Mouse (Mus musculus) forebrain, postnatal 0 days (tissue): ENCODE measurements around the gene Lgr4. TPM values are rescaled to one million over a fixed set of nuclear protein-coding genes. Genes with fewer than 3 reads are reported as not detected.

ENCODE experiments used
- ATAC-seq: fragments of 200-750 bp; cut with Nextera tagmentation; 2 replicates; pipeline ENCODE4 v1.8.0; 2017; ENCODE audit warnings: mild to moderate bottlenecking, moderate library complexity
- DNase-seq: peaks from one replicate; pipeline ENCODE4 v3.0.0-alpha.2; 2015
- H3K27ac ChIP-seq: fragments of 300-500 bp; sonication (generic); 2 replicates; pipeline ENCODE4 v1.5.1; 2014; ENCODE audit warnings: low read depth, mild to moderate bottlenecking, antibody characterized with exemption, low read length, moderate library complexity, mixed read lengths
- H3K27me3 ChIP-seq: fragments of 300-500 bp; sonication (generic); 2 replicates; pipeline ENCODE4 v1.6.1; 2014; ENCODE audit warnings: mild to moderate bottlenecking, low read length, mixed read lengths; ENCODE audit not compliant: insufficient read depth
- H3K36me3 ChIP-seq: fragments of 300-500 bp; sonication (generic); 2 replicates; pipeline ENCODE4 v1.6.1; 2014; ENCODE audit warnings: mild to moderate bottlenecking, moderate library complexity; ENCODE audit not compliant: insufficient read depth
- H3K4me1 ChIP-seq: fragments of 300-500 bp; sonication (generic); 2 replicates; pipeline ENCODE4 v1.6.1; 2014; ENCODE audit warnings: antibody characterized with exemption; ENCODE audit not compliant: insufficient read depth
- H3K4me2 ChIP-seq: fragments of 300-500 bp; sonication (generic); 2 replicates; pipeline ENCODE4 v1.6.1; 2014; ENCODE audit warnings: low read depth, mild to moderate bottlenecking, moderate library complexity
- H3K4me3 ChIP-seq: fragments of 300-500 bp; sonication (generic); 2 replicates; pipeline ENCODE4 v1.5.1; 2014; ENCODE audit warnings: low read depth, low read length, mixed read lengths
- H3K9ac ChIP-seq: fragments of 300-500 bp; sonication (generic); 2 replicates; pipeline ENCODE4 v1.6.1; 2014; ENCODE audit warnings: mild to moderate bottlenecking
- H3K9me3 ChIP-seq: fragments of 300-500 bp; sonication (generic); 2 replicates; pipeline ENCODE4 v1.6.1; 2016; ENCODE audit warnings: low read length
- CTCF ChIP-seq: sonication (generic); IDR thresholded peaks from 2 replicates; pipeline ENCODE4 v1.5.1; 2016; ENCODE audit warnings: antibody characterized with exemption, control low read depth, low read depth
- WGBS: fragments of 180-500 bp; shearing (Covaris S2); extraction: QIAGEN DNeasy Blood & Tissue Kit; methylation state at CpG from one replicate; pipeline ENCODE4 v1.1.7; 2014; 5-methylcytosine and 5-hydroxymethylcytosine counted together
- polyA plus RNA-seq: library from polyadenylated mRNA; unstranded; fragments of >200 nt; fragmentation: Nextera tagmentation; extraction: Ambion mirVana; gene quantifications from 2 replicates; pipeline ENCODE4 v1.2.1, GENCODE M21; 2015
- total RNA-seq: library from RNA; depleted of rRNA; stranded (reverse); fragments of >200 nt; gene quantifications from 2 replicates; pipeline ENCODE4 v1.2.3, GENCODE M21; 2014

The Lgr4 gene
- total and polyA plus RNA-seq, 2 experiments from 2014 or later: 5.6 to 26.7 TPM

- Histone ChIP-seq H3K36me3 (no peaks in the 10 kb centered on the region), H3K27me3 (0 out of 2 replicates have a peak, but pooled peaks cover 5% of the 10 kb centered on the region), H3K9ac (no peak overlapping the region), H3K4me1 (no peaks in the 10 kb centered on the region), H3K4me2 (no peak overlapping the region), H3K4me3 (no peak overlapping the region), H3K9me3 (no peaks in the 10 kb centered on the region), H3K27ac (no peak overlapping the region)
- ATAC-seq: no peak
- TF ChIP-seq CTCF: no peak
- DNase-seq: no peak
Measured at GRCm38 (mm10) chr2:109993404-109993803, 76.0 kb downstream of the Lgr4 start.

GRCm38 (mm10) chr2:109995061-109995460 is 77.6 kb downstream of the Lgr4 start:
- Histone ChIP-seq H3K9me3 (no peaks in the 10 kb centered on the region), H3K9ac (no peak overlapping the region), H3K27ac (no peak overlapping the region), H3K4me1 (no peaks in the 10 kb centered on the region), H3K4me3 (no peak overlapping the region), H3K4me2 (no peak overlapping the region), H3K36me3 (no peaks in the 10 kb centered on the region), H3K27me3 (no peaks in the 10 kb centered on the region)
- 88% methylated on average over 2 of the region's 2 CpGs for WGBS
- ATAC-seq: no peak
- TF ChIP-seq CTCF: no peak
- no peak for DNase-seq

- H3K27me3 ChIP-seq: no peaks in the 10 kb centered on the region
- H3K4me1 ChIP-seq: no peaks in the 10 kb centered on the region
- no peak overlapping the region for H3K4me2 ChIP-seq
- DNase-seq (no peak), ATAC-seq (no peak)
- H3K36me3 ChIP-seq: no peaks in the 10 kb centered on the region
- H3K27ac ChIP-seq: no peak overlapping the region
- H3K9ac ChIP-seq: no peak overlapping the region
- no peaks in the 10 kb centered on the region for H3K9me3 ChIP-seq
- TF ChIP-seq CTCF: no peak
- WGBS: 72% methylated on average over 12 of the region's 12 CpGs
- no peak overlapping the region for H3K4me3 ChIP-seq
Measured at GRCm38 (mm10) chr2:109996411-109996810, 79.0 kb downstream of the Lgr4 start.

GRCm38 (mm10) chr2:110004668-110005067 is 87.2 kb downstream of the Lgr4 start:
- ATAC-seq: no peak
- DNase-seq: no peak
- no peak for TF ChIP-seq CTCF
- H3K27ac ChIP-seq: no peak overlapping the region
- 0 out of 2 replicates have a peak, but pooled peaks cover 3% of the 10 kb centered on the region for H3K36me3 ChIP-seq
- no peaks in the 10 kb centered on the region for H3K27me3 ChIP-seq
- 38% methylated on average over 1 of the region's 1 CpGs for WGBS
- no peaks in the 10 kb centered on the region for H3K4me1 ChIP-seq
- no peak overlapping the region for H3K9ac ChIP-seq
- H3K4me2 ChIP-seq: no peak overlapping the region
- no peak overlapping the region for H3K4me3 ChIP-seq
- no peaks in the 10 kb centered on the region for H3K9me3 ChIP-seq

- no peak overlapping the region for H3K9ac ChIP-seq
- H3K4me3 ChIP-seq: no peak overlapping the region
- H3K27ac ChIP-seq: no peak overlapping the region
- H3K4me2 ChIP-seq: no peak overlapping the region
- no peaks in the 10 kb centered on the region for H3K27me3 ChIP-seq
- peak; percentile 12 for DNase-seq
- H3K9me3 ChIP-seq: no peaks in the 10 kb centered on the region
- H3K36me3 ChIP-seq: 0 out of 2 replicates have a peak, but pooled peaks cover 3% of the 10 kb centered on the region
- no peak for ATAC-seq
- H3K4me1 ChIP-seq: no peaks in the 10 kb centered on the region
- WGBS: 63% methylated on average over 3 of the region's 3 CpGs
- TF ChIP-seq CTCF: no peak
Measured at GRCm38 (mm10) chr2:110005164-110005563, 87.7 kb downstream of the Lgr4 start.

- H3K36me3 ChIP-seq: 0 out of 2 replicates have a peak, but pooled peaks cover 3% of the 10 kb centered on the region
- H3K9me3 ChIP-seq: no peaks in the 10 kb centered on the region
- 90% methylated on average over 3 of the region's 3 CpGs for WGBS
- no peak overlapping the region for H3K27ac ChIP-seq
- H3K4me1 ChIP-seq: no peaks in the 10 kb centered on the region
- TF ChIP-seq CTCF: no peak
- H3K27me3 ChIP-seq: no peaks in the 10 kb centered on the region
- H3K4me3 ChIP-seq: no peak overlapping the region
- no peak overlapping the region for H3K9ac ChIP-seq
- DNase-seq (no peak), ATAC-seq (no peak)
- H3K4me2 ChIP-seq: no peak overlapping the region
Measured at GRCm38 (mm10) chr2:110005596-110006239, 88.3 kb downstream of the Lgr4 start.

- DNase-seq (no peak), ATAC-seq (no peak)
- no peaks in the 10 kb centered on the region for H3K27me3 ChIP-seq
- peaks cover 8% of the 10 kb centered on the region; the same call in 1 of the 2 replicates for H3K36me3 ChIP-seq
- no peak overlapping the region for H3K9ac ChIP-seq
- TF ChIP-seq CTCF: no peak
- no peaks in the 10 kb centered on the region for H3K4me1 ChIP-seq
- no peaks in the 10 kb centered on the region for H3K9me3 ChIP-seq
- 91% methylated on average over 10 of the region's 10 CpGs for WGBS
- H3K4me3 ChIP-seq: no peak overlapping the region
- H3K4me2 ChIP-seq: no peak overlapping the region
- H3K27ac ChIP-seq: no peak overlapping the region
Measured at GRCm38 (mm10) chr2:110007423-110008267, 90.2 kb downstream of the Lgr4 start.
